Mouse (Mus musculus) left cerebral cortex, postnatal 10 days (tissue): Measurements from ENCODE around the gene Rgs14. TPM values are rescaled to one million over a fixed set of nuclear protein-coding genes. Genes with fewer than 3 reads are reported as not detected.

Source experiments
- DNase-seq, 2 experiments: peaks; one replicate each; pipeline ENCODE4 v3.0.0; 2021 to 2022; ENCODE audit warnings: low spot score in 2 of 2, mixed read lengths in 1 of 2; ENCODE audit errors: extremely low spot score in 1 of 2
- intact Hi-C: fragments of 180-260 bp; cut with DNase I; formaldehyde crosslinking; loops from one replicate; pipeline ENCODE4 v1.15.1; 2025
- total RNA-seq, 2 experiments: library from RNA; stranded (reverse); gene quantifications; 2 replicates each; pipeline ENCODE4 v1.2.3; 2021

Gene Rgs14
- total RNA-seq, 2 experiments from 2014 or later: 19.3 to 20.6 TPM

- intact Hi-C loops: no loop called here
- no peak for DNase-seq
Measured at GRCm38 (mm10) chr13:55339259-55339658, 30.3 kb upstream of the Rgs14 start.

DNA sequence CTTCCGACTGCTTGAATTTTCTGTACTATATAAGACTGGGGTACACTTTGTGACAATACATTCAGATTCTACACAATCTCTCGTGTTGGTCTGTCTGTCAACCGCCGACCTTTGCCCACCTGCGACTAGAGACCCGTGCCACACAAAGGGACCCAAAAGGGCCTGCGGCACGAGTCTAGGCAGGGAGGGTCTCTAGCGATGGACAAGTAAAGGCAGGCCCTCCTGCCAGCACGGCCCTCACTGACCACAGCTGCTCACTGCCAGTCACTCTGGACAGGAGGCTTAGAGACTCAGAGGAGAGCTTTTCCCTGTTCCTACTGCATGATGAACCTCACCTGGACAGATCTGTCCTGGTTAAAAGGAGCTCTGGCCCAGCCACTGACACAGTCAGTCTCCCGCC lies 27.1 kb upstream of the Rgs14 start:
- DNase-seq: no peak
- intact Hi-C loops: no loop called here

DNA sequence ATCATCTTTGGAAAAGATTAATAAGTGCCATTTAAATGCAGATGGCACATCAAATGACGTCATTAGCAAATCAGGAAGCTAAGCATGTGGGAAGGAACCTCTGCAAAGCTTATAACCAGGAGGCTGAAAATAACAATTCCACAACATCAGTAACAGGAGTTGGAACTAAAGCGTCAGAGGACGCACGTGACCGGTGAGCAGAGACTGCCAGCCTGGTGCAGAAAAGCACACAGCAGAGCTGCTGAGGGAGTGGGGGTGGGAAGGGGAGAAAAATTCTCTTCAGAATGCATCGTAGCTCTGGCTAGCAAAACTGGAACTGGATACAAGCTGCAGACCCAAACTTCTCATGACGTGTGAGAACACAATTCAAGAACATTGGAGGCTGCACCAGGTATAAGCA lies 25.2 kb upstream of the Rgs14 start:
- intact Hi-C loops: no loop called here
- no peak for DNase-seq

- peak in 1 of 2 experiments; percentile 63 for DNase-seq
- intact Hi-C loops: no loop called here
Measured at GRCm38 (mm10) chr13:55346745-55347144, 22.8 kb upstream of the Rgs14 start.

DNA sequence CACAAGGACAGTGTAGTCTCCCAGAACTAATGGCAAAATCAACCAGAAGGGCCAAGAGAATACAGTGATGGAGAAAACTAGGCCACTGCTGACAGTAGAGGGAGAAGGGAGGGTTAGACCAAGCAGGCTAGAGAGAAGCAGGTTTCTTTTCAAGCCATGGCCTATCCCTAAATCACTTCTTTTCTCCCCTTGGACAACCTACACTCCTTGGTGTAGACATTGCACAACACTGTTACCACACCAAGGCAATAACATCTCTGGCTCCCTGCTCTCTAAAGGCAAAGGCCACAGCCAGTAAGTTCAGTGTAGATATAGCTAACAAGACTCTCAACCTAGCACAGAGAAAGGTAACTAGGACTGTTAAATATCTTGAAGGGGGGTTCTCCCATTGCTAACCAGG lies 8.4 kb upstream of the Rgs14 start:
- no peak for DNase-seq
- intact Hi-C loops: no loop called here

DNA sequence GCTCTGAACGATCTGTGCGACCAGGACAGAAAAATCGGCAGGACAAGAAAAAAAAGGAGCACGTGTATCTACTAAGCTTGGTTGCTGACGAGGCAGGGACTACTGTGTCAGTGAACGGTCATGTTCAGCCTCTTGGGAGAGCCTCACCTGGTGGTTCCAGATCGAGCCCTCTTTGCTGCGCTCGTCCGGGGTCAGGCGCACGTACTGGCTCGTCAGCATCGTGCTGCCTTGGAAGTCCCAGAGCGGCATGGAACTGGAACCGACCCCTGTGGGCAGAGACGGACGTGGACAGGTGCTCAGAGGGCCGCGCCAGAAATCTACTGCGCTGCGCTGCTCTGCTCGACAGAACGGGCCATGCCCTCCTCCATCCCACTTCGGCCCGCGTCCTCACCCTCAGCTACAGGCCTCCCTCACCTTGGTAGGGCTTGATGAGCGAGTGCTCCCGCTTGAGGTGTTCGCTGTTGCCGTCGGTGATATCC lies 7.5 kb upstream of the Rgs14 start:
- intact Hi-C loops: no loop called here
- no peak for DNase-seq

DNA sequence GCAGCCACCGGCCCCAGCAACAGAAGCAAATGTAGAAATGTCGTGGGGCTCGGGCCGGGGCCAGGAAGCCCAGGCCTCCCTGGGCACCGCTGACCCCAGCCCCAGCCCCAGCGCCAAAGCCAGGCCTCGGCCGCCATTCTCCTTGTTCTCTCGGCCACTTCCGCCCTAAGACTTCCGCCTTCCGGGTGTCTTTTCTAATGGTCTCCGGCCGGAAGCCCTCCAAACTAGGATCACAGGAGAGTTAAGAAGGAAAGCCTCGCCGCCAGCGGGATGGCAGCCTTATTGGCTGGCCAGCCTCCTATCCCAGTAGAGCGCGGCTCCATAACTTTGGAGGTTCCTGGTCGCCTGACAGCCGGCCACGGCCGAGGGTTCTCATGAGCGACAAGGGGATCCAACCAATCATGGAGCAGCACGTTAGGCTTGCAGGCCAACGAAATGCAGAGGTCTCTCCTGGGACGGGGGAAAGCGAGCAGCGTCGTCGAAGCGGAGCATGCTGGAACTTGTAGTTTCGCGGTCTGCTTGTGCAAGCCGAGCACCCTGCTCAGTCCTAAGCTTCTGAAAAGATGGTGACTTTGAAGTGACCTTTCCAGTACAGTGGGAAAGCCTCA lies 7.0 kb upstream of the Rgs14 start, which contains the start of gene Lman2:
TSS of gene Lman2 (minus strand) at position 331 of the 608 bp plus-strand sequence.
- DNase-seq: peak; percentile 97 to 99
- intact Hi-C loops: no loop called here

DNA sequence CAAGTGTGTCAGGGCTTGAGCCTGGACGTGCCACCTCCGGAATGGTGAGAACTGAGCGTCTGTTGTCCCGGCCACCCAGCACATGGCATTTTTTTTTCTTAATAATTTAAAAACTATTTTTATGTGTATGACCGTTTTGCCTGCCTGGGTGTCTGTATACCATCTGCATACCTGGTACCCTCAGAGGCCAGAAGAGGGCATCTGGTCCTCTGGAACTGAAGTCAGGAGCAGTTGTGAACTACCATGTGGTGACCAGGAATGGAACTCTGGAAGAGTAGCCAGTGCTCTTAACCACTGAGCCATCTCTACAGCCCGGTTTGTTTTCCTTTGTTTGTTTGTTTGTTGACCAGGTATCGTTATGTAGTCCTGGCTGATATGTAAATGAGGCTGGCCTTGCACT lies 1.1 kb upstream of the Rgs14 start:
- no peak for DNase-seq
- intact Hi-C loops: no loop called here

- intact Hi-C loops: no loop called here
- no peak for DNase-seq
Measured at GRCm38 (mm10) chr13:55370234-55370633, 702 bp downstream of the Rgs14 start.

GRCm38 (mm10) chr13:55371007-55371681 lies 1.6 kb downstream of the Rgs14 start:
- intact Hi-C loops: no loop called here
- no peak for DNase-seq

DNA sequence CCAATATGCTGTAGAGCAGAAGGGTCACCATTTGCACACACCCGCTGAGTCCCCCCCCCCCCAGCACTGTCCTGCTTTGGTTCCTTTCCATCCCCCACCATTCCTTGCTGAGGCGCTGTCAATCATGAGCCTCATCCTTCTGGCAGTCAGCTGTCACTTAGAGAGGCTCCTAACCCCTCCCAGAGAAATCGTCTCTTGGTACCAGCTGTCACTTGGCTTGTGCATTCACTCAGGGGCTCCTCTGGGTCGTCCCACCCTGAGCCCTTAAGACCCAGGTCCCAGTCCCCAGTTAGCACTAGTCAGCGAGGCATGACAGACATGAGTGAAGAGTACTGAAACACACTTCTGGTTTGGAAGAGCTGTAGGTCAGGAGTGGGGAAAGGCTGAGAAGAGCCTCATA lies 2.2 kb downstream of the Rgs14 start:
- no peak for DNase-seq
- intact Hi-C loops: no loop called here

DNA sequence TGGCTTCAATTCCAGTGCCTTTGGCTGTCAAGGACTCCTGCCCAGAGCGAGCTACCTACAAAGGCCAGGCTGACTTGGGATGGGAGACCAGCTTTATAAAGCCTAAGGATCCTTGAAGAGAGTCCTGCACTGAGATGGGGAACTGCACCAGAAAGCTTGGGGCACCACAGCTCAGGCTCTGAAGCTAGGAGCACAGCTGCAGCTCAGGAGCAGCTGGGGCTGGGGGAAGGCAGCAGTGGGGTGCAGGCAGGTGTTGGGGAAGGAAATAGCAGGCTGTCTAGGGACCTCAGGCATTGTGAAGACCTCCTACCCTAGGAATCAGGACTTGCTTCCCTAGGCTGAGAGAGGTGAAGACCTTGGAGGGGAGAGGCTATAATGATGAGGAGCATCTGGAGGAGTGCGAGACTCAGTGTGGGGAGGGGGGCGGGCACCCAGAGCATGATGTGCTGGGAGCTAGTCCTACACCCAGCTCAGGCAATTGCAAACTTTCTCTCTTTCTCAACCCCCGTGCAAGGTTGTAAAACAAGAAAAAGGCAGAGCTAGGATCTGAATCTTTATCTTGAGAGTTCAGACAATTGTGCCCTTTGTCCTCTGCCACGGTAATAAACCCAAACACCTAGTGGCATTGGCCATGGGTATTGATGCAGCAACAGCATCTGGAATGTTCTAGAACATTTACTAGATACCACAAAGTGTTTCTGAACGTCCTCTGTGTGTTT lies 4.8 kb downstream of the Rgs14 start:
- no peak for DNase-seq
- intact Hi-C loops: no loop called here

DNA sequence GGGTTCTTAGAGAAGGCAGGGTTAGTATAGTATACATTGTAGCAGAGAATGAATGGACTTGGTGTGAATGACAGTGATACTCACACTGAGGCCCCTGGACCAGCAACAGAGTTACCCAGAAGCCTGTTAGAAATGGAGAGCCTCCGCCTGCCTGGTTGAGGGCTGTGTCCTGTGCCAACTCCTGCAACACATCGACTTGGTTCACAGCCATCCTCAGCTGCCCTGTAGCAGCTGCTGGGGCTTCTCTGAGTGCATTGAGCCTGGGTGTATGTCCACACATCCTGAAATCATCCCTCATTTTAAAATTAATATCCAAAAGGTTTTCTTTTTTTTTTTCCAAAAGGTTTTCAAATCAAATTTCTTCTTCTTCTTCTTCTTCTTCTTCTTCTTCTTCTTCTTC lies 6.3 kb downstream of the Rgs14 start:
- intact Hi-C loops: no loop called here
- no peak for DNase-seq

DNA sequence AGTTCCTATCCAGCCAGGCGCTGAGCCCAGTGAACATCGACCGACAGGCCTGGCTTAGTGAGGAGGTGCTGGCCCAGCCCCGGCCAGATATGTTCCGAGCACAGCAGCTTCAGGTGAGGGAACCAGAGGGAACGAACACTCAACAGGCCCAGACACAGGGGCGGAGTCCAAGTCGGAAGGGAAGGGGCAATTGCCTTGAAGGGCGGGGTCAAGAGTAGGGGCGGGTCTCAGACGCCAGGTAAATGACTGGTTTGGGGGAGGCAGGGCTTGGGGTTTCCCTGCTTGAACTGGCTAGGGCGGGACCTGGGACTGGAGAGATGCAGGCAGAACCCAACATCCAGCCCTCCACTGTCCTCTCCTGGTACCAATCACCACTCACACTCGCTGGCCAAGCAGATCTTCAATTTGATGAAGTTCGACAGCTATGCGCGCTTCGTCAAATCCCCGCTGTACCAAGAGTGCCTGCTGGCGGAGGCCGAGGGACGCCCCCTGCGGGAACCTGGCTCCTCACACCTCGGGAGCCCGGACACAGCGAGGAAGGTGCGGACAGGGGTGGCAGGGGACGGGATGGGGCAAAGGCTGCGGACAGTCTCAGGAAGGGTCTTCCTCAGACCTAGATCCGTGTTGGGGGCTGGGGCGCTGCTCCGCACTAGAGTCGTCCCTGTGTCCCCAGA lies 9.5 kb downstream of the Rgs14 start:
- DNase-seq: no peak
- intact Hi-C loops: no loop called here

DNA sequence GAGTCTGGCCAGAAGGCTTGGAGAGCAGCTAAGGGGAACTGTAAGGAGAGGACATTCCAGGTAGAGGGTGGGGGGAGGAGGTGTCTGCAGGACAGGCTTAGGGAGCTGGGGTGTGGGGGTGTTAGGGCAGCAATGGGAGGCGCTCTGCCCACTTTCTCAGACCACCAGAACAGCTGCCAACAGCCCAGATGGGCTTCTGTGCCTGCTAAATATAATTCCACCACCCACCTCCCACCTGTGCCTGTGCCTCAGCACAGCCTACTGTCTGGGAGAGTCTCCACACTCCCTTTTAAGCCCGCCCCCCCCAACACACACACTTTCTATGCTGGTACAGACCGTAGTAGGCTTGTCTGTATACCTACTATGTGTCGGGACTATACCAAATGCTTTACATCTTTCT lies 12.3 kb downstream of the Rgs14 start:
- intact Hi-C loops: no loop called here
- peak; percentile 43 to 68 for DNase-seq

GRCm38 (mm10) chr13:55390644-55391043 lies 21.1 kb downstream of the Rgs14 start:
- no peak for DNase-seq
- intact Hi-C loops: no loop called here

DNA sequence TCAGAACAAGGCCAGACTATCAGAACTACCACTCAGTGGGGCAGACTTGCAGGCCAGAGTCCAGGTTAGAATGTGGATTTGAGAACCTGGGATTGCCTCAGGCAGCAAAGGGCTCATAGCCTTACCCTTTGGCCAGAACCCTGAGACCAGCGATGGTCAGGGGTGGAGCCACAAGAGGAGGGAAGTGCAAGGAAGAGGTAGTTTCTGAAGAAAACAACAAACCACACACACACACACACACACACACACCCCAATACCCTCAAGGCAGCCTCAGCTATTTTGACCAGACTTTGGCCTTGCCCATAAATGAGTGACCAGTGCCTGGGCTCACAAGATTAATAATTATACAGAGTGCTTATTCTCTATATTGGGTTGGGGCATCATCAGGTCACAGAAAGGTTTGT lies 22.1 kb downstream of the Rgs14 start:
- no peak for DNase-seq
- intact Hi-C loops: no loop called here

DNA sequence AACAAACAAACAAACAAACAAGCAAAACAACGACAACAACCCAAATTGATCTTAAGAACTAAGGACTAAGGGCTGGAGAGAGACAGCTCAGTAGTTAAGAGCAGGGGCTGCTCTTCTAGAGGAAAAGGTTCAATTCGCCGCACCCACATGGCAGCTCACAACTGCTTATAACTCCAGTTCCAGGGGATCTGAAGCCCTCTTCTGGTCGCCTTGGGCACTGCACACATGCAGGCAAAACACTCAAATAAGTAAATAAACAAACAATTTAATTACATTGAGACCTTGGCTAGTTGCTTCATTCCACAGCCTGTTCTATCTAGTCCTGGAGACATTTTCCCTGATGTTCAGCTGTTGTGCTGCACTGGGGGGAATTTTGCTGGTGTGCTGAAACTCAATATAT lies 23.4 kb downstream of the Rgs14 start:
- intact Hi-C loops: no loop called here
- DNase-seq: no peak

- intact Hi-C loops: no loop called here
- no peak for DNase-seq
Measured at GRCm38 (mm10) chr13:55398088-55398487, 28.6 kb downstream of the Rgs14 start, which contains the start of gene Slc34a1. Gene Slc34a1 (plus strand): TSS chr13:55398187.
